Mouse (Mus musculus) heart, postnatal 0 days (tissue): Measurements from ENCODE around the gene Speer4c.
"Not testable (repeated sequence)": the region's sequence is repeated elsewhere in the genome, so short reads cannot be mapped to it uniquely, and the experiment has no call there.

Experiments used
- CTCF ChIP-seq: IDR thresholded peaks from 2 replicates; pipeline ENCODE4 v1.5.1; 2016; ENCODE audit warnings: antibody characterized with exemption, control low read depth, low read depth
- EP300 ChIP-seq: IDR thresholded peaks from 2 replicates; pipeline ENCODE4 v1.6.1; 2016; ENCODE audit warnings: antibody characterized with exemption, low read depth

GRCm38 (mm10) chr5:15690822-15691221, 23.2 kb downstream of the Speer4c start:
- not testable (repeated sequence) for TF ChIP-seq CTCF, EP300
